14 mouse cellular contexts compared by ENCODE assay signal in the genomic region with DNA sequence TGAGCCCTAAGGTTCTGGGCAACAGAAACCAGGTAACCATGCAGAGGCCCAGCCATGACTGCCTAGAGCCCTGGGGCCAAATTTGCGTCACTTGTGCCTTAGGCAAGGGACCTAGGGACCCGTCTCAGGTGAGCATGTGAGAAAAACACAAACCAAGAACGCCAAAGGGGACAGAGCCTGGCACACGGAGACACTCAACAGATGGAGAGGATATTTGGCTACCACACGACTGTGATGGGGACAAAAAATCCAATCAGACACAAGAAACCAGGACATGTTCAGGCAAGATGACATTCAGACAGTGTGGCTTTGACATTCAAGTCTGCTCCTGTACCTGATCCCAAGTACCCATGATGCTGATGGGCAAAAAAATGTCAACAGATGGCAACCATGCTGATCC. TPM values are rescaled to one million over a fixed set of nuclear protein-coding genes. Genes with fewer than 3 reads are reported as not detected.
DNase-seq lines count a peak whose midpoint lies in the region; ATAC-seq lines count a peak whose summit lies in the region.
"Had no signal": no experiment of that assay in that cellular context is flagged by ENCODE, and none has a peak within 500 bp of the region (broad histone marks: within the 10 kb centered on the region; RNA-seq: fewer than 3 reads in every experiment).

No protein-coding gene starts in this region.

- no peak for DNase-seq in neural tube, embryonic 10.5 days (ENCODE audit: extremely low spot score, low spot score)
- peak; percentile 67 to 73 for DNase-seq in cerebellum, postnatal 25 days
- no peak for DNase-seq in urinary bladder, postnatal 25 days (ENCODE audit: low spot score)
- DNase-seq in T-cell, adult 2 months (ENCODE audit: low spot score) = no peak
- DNase-seq in layer of hippocampus, postnatal 10 days (ENCODE audit: low spot score in 2 of 2) = no peak
- DNase-seq: kidney, adult 8-10 months; kidney, postnatal 4 days; liver, embryonic 13.5 days; lung, postnatal 10 days; right cerebral cortex, postnatal 25 days; thymus, adult 2 months had no signal

- H3K9ac ChIP-seq in neural tube, embryonic 12.5 days = 0 out of 2 replicates have a peak overlapping the region, but pooled peaks have one; percentile 38
- no peak overlapping the region for H3K9ac ChIP-seq in midbrain, embryonic 12.5 days (replicated peaks)
- H3K9ac ChIP-seq: embryonic facial prominence, embryonic 15.5 days; liver, embryonic 13.5 days had no signal

- H3K4me1 ChIP-seq in neural tube, embryonic 12.5 days = peaks cover 62% of the 10 kb centered on the region
- H3K4me1 ChIP-seq in midbrain, embryonic 12.5 days = peaks cover 63% of the 10 kb centered on the region
- H3K4me1 ChIP-seq: liver, embryonic 13.5 days had no signal

- no peak overlapping the region for H3K27ac ChIP-seq in neural tube, embryonic 12.5 days
- no peak overlapping the region for H3K27ac ChIP-seq in midbrain, embryonic 12.5 days (replicated peaks)
- H3K27ac ChIP-seq: embryonic facial prominence, embryonic 15.5 days; liver, embryonic 13.5 days had no signal

- ATAC-seq in neural tube, embryonic 12.5 days (ENCODE audit: low FRiP score, low read depth) = no peak
- no peak for ATAC-seq in midbrain, embryonic 12.5 days (ENCODE audit: low FRiP score, low read depth)

- no peaks in the 10 kb centered on the region for H3K9me3 ChIP-seq in neural tube, embryonic 12.5 days
- no peaks in the 10 kb centered on the region for H3K9me3 ChIP-seq in midbrain, embryonic 12.5 days
- H3K9me3 ChIP-seq: embryonic facial prominence, embryonic 15.5 days; liver, embryonic 13.5 days had no signal

- H3K4me3 ChIP-seq in neural tube, embryonic 12.5 days = no peak overlapping the region
- no peak overlapping the region for H3K4me3 ChIP-seq in midbrain, embryonic 12.5 days
- H3K4me3 ChIP-seq: embryonic facial prominence, embryonic 15.5 days; liver, embryonic 13.5 days had no signal

- H3K27me3 ChIP-seq in neural tube, embryonic 12.5 days (replicated peaks) = no peaks in the 10 kb centered on the region
- H3K27me3 ChIP-seq in midbrain, embryonic 12.5 days = no peaks in the 10 kb centered on the region
- H3K27me3 ChIP-seq: embryonic facial prominence, embryonic 15.5 days had no signal

- H3K36me3 ChIP-seq in neural tube, embryonic 12.5 days = peaks cover 86% of the 10 kb centered on the region
- peaks cover 85% of the 10 kb centered on the region for H3K36me3 ChIP-seq in midbrain, embryonic 12.5 days
- H3K36me3 ChIP-seq: liver, embryonic 13.5 days had no signal

- peak overlapping the region; percentile 32; the same call in 1 of the 2 replicates for H3K4me2 ChIP-seq in neural tube, embryonic 12.5 days (replicated peaks)
- 0 out of 2 replicates have a peak overlapping the region, but pooled peaks have one; percentile 14 for H3K4me2 ChIP-seq in midbrain, embryonic 12.5 days (replicated peaks)
- H3K4me2 ChIP-seq: embryonic facial prominence, embryonic 15.5 days; liver, embryonic 13.5 days had no signal

- 90% methylated on average over 5 of the region's 5 CpGs for WGBS in neural tube, embryonic 12.5 days
- WGBS in midbrain, embryonic 12.5 days = 90% methylated on average over 5 of the region's 5 CpGs

RNA-seq across cellular contexts. Expression of gene Nsg1, which starts 6.1 kb away (rescaled TPM):
- polyA plus RNA-seq in neural tube, embryonic 12.5 days (2016; fragmentation: Nextera tagmentation; extraction: Ambion mirVana) = 530 and 545 TPM in 2 replicates
- polyA plus RNA-seq in midbrain, embryonic 12.5 days (2016; fragmentation: Nextera tagmentation; extraction: Ambion mirVana) = 369 and 382 TPM in 2 replicates
- 100 to 1,000 TPM; 721 to 749 TPM for total RNA-seq in layer of hippocampus, postnatal 10 days (2021)

Comparison
In these comparisons a context has a peak if more than half of its experiments do, and no peak if none do; other contexts are left out.
1. DNase-seq: peak in cerebellum, postnatal 25 days (2 of 2); none in neural tube, embryonic 10.5 days (single experiment), urinary bladder, postnatal 25 days (single experiment), T-cell, adult 2 months (single experiment) and layer of hippocampus, postnatal 10 days (0 of 2).